Mouse (Mus musculus) olfactory bulb, adult 2 months (tissue): Measurements from ENCODE around the gene Foxn2. TPM values are rescaled to one million over a fixed set of nuclear protein-coding genes. Genes with fewer than 3 reads are reported as not detected.
"Not testable (repeated sequence)": the region's sequence is repeated elsewhere in the genome, so short reads cannot be mapped to it uniquely, and the experiment has no call there.

Source experiments
- H3K27ac ChIP-seq: fragments of 200-500 bp; 2 replicates; pipeline ENCODE4 v1.5.1; 2012; ENCODE audit warnings: low read depth, low read length; ENCODE audit not compliant: insufficient read depth
- H3K4me1 ChIP-seq: fragments of 200-500 bp; 2 replicates; pipeline ENCODE4 v1.6.1; 2012; ENCODE audit warnings: low read length; ENCODE audit not compliant: control insufficient read depth, insufficient read depth
- H3K4me3 ChIP-seq: fragments of 200-500 bp; 2 replicates; pipeline ENCODE4 v1.5.1; 2012; ENCODE audit warnings: mild to moderate bottlenecking, low read depth, low read length, moderate library complexity; ENCODE audit not compliant: insufficient read depth
- CTCF ChIP-seq: fragments of 200-500 bp; IDR thresholded peaks from 2 replicates; pipeline ENCODE4 v1.5.1; 2012; ENCODE audit warnings: low read depth, mild to moderate bottlenecking, low read length, moderate library complexity; ENCODE audit not compliant: insufficient read depth
- POLR2A ChIP-seq: fragments of 200-500 bp; IDR thresholded peaks from 2 replicates; pipeline ENCODE4 v1.6.1; 2012; ENCODE audit warnings: mild to moderate bottlenecking, low read depth, low read length, moderate library complexity; ENCODE audit not compliant: insufficient read depth
- WGBS: fragments of 180-500 bp; shearing (Covaris S2); methylation state at CpG from one replicate; pipeline ENCODE4 v1.1.7; 2018; 5-methylcytosine and 5-hydroxymethylcytosine counted together
- polyA plus RNA-seq: library from polyadenylated mRNA; stranded (reverse); fragments of >200 nt; gene quantifications from 2 replicates; pipeline ENCODE4 v1.2.4, GENCODE M21; 2012; ENCODE audit warnings: low replicate concordance; ENCODE audit not compliant: missing spikeins, insufficient read depth, insufficient read length

The Foxn2 gene
- polyA plus RNA-seq, 1 experiment, result not detected

DNA sequence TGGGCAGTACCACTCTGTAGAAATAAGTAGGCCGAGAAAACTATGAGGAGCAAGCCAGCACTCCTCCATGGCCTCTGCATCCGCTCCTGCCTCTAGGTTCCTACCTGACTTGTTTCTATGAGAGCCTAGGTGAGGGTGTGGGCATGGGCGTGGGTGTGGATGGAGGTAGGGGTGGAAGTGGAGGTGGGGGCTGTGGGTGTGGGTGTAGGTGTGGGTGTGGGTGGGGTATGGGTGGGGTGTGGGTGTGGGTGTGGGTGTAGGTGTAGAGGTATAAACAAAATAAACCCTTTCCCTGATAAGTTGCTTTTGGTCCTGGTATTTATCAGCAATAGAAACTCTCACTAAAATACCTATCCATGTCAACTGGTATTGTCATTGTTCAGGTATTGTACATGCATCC, 30.8 kb upstream of the Foxn2 start:
- H3K4me1 ChIP-seq, result no peaks in the 10 kb centered on the region
- H3K4me3 ChIP-seq, result no peak overlapping the region
- 96% methylated on average over 3 of the region's 3 CpGs for WGBS
- no peak for TF ChIP-seq POLR2A
- no peak for TF ChIP-seq CTCF
- no peak overlapping the region for H3K27ac ChIP-seq

DNA sequence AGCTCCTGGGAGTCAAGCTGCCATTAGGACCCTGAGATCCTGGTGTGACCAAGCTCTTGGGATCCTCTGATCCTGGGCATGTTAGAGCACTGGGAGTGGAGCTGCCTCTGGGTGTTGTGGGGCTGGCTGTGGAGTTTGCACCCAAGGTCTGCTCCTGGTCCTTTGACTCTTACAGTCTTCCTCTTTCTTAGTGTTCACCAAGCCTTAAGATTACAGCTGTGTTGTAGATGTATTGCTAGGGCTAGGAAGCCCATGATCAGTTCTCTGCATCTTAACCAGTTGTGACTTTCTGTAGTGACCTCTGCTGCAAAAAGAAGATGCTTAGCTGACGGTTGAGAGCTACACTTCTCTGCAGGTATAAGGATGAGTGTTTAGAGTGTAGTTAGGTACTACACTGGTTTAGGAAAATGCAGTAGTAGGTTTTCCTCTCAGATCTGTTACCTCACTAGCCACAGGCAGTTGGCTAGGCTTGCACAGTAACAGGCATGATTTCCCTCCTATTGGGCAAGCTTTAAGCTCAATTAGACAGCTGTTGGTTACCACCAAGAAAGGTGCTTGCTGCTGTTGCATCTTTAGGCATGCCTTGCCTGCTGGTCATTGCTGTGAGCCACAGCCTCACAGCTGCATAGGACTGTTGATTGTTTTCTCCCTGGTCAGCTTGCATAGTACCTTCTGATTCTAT, 27.2 kb upstream of the Foxn2 start:
- no peak overlapping the region for H3K4me3 ChIP-seq
- WGBS, result 98% methylated on average over 1 of the region's 1 CpGs
- no peak overlapping the region for H3K27ac ChIP-seq
- TF ChIP-seq POLR2A (no peak), CTCF (no peak)
- H3K4me1 ChIP-seq, result no peaks in the 10 kb centered on the region

DNA sequence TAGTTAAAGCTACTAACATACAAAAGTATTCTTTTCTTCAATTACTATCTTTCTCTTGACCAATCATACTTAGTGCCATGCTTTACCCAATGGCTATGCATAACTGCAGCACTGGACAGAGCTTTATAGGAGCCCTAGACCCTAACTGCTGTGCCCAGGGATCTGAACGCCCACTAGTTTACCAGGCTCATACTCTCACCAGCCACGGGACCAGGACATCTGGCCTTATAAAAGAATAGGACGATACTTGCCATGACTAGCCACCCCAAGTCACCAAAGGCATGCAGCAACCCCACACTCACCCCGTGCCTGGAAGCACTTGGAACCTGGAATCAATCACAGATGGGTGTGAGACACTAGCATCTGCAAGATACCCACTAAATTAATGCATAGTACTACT, 20.1 kb upstream of the Foxn2 start:
- H3K27ac ChIP-seq, result no peak overlapping the region
- no peaks in the 10 kb centered on the region for H3K4me1 ChIP-seq
- TF ChIP-seq CTCF (no peak), POLR2A (no peak)
- 91% methylated on average over 4 of the region's 4 CpGs for WGBS
- H3K4me3 ChIP-seq, result no peak overlapping the region

DNA sequence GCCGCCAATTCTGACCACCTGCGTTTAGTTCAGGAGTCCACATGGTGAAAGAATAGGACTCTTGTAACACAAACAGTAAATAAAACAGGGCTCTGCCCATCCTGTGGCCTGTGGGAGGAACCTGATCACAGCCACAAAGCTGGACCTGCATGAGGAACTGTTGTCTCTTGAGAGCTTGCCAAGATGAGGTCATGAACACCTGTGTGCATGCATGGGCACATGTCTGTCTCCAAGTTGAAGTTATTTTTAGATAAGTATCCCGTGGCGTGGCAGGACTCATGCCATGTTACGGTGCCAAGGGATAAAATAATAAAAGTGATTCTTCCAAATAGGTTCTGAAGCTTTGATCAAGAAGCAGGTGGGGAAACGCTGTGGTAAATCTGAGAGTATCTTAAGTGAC, 19.3 kb upstream of the Foxn2 start:
- WGBS, result 87% methylated on average over 6 of the region's 6 CpGs
- no peak overlapping the region for H3K4me3 ChIP-seq
- H3K27ac ChIP-seq, result no peak overlapping the region
- TF ChIP-seq POLR2A, result no peak
- no peak for TF ChIP-seq CTCF
- H3K4me1 ChIP-seq, result no peaks in the 10 kb centered on the region

DNA sequence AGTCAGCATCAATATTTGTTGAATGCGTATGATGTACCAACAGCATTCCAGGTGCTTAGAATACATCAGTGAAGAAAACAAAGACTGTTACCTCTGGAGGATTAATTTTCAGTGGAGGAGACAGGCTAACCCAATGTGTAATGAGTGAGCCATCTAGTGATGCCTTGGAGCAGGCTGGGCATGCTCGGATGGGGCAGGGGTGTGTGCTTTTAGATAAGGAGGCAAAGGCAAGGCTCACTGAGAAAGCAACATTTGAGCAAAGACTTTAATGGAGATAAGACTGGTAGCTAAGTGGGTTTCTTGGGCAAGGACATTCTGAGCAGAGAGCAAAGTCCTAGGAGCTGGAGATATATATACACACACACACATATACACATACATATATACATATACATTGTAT, 9.8 kb upstream of the Foxn2 start:
- no peaks in the 10 kb centered on the region for H3K4me1 ChIP-seq
- 92% methylated on average over 2 of the region's 2 CpGs for WGBS
- no peak for TF ChIP-seq POLR2A
- no peak for TF ChIP-seq CTCF
- no peak overlapping the region for H3K4me3 ChIP-seq
- no peak overlapping the region for H3K27ac ChIP-seq

DNA sequence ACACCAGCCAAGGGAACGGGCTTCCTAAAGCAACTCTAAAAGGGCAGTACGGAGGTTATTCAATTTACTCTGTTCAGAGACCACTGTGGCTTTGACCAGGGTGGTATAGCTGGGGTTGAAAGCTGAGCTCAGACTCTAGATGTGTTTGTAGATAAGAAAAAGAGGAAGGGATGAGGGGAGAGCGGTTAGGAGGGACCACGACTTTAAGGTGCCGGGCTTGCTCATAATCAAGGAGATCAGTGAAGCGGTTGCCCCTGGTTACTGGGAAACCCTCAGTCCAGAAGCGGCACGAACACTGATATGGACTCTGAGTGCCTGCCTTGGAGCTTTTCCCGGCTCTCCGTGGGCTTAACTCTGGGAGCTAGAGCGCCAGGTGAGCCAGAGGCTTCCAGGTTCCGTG, 9.0 kb upstream of the Foxn2 start:
- Histone ChIP-seq H3K4me1 (no peaks in the 10 kb centered on the region), H3K4me3 (no peak overlapping the region), H3K27ac (no peak overlapping the region)
- no peak for TF ChIP-seq CTCF
- TF ChIP-seq POLR2A, result no peak
- 89% methylated on average over 12 of the region's 12 CpGs for WGBS

DNA sequence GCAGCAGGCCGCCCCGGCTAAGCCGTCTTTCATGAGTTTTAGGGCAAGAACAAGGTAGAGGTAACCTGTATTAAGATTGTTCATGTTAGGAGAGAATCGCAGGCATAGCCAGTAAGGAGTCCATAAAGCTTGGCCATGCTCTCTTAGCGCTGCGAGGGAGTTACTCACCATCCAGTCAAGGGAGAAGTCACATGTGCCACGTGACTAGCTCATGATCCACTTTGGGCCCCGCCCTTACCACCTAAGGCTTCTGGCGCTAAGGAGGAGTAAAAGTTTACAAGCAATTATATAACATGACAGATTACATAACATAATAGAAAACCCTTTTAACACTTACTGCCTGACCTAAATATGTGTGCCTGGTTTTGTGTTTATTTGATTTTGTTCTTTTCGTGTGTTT, 8.5 kb upstream of the Foxn2 start:
- no peak for TF ChIP-seq POLR2A
- no peak for TF ChIP-seq CTCF

DNA sequence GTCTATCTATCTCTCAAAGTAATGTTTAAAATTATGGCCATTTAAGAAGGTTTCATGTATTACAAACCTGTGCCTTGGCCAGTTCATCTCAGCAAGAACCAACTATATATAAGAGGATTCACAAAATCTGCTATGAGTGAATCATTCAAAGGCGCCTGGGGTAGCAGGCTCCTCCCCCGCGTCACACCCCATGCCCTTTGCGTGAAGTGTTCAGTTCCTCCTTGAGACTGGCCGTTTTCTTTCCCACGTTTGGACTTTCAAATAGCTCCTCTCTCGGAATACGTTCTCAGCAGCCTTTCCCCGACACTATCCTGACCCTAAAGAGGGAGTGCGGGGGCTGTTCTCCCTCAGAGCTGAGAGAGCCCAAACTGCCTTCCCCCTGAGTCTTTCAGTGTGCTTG, 5.2 kb upstream of the Foxn2 start:
- Histone ChIP-seq H3K4me1 (no peaks in the 10 kb centered on the region), H3K27ac (no peak overlapping the region), H3K4me3 (no peak overlapping the region)
- 88% methylated on average over 10 of the region's 10 CpGs for WGBS
- TF ChIP-seq POLR2A (no peak), CTCF (no peak)

More for the DNA sequence above, 8.5 kb upstream of the Foxn2 start:
- no peak overlapping the region for H3K4me3 ChIP-seq
- H3K27ac ChIP-seq, result no peak overlapping the region
- 91% methylated on average over 10 of the region's 10 CpGs for WGBS
- H3K4me1 ChIP-seq, result no peaks in the 10 kb centered on the region

DNA sequence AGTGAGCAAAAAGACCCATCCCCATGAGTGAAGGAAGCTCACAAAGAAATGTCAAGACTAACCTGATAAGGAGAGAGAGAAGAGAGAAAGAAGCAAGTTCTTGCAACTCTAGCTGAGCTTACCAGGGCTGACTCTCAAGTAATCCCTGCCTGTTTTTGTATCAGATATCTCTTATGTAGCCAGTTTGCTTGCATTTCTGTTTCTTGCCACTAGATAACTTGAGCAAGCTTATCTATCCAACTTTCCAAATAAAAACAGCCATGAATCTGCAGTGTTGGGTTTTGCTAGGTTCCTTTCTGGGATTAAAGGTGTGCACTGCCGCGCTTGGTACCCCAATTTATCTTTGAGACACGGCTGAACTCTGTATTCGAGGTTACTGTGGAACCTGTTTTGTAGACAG, 4.2 kb upstream of the Foxn2 start:
- Histone ChIP-seq H3K4me3 (no peak overlapping the region), H3K27ac (no peak overlapping the region), H3K4me1 (no peaks in the 10 kb centered on the region)
- 89% methylated on average over 4 of the region's 4 CpGs for WGBS
- TF ChIP-seq CTCF (no peak), POLR2A (no peak)

DNA sequence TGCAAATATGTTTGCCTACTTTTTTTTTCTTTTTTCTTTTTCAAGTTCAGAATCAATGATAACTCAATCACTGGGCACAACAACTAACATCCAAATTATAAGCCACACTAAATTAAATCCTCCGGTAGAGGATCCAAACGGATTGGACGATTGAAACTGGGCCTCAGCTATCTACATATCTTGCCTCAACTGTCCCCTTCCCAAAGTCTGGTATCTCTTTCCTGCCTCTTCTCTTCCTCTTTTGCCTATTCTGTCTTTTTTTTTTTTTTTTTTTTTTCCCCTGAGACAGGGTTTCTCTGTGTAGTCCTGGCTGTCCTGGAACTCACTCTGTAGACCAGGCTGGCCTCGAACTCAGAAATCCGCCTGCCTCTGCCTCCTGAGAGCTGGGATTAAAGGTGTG, 3.8 kb upstream of the Foxn2 start:
- H3K4me3 ChIP-seq, H3K4me1 ChIP-seq, H3K27ac ChIP-seq: not testable (repeated sequence)
- WGBS, result 95% methylated on average over 5 of the region's 5 CpGs
